ENCODE assay signal across 8 mouse cellular contexts in the genomic region with DNA sequence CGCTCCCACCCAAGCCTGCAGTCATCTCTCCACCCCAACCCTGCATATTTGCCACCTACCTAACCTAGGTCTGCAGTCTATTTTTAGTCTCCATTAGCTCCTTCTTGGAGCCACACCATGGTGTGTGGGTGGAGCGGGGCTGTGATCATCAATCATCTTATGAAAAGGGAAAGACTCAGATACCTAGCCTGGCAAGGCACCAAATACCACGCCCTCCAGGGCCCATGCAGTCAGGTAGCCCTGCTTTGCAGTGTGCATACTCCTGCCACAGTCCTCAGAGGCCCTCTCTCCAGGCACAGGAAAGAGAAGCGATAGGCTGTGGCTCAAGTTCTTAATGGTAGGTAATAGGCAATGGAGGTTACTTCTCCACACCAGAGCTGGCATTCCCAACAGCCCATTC.
DNase-seq lines count a peak whose midpoint lies in the region; ATAC-seq and TF ChIP-seq lines count a peak whose summit lies in the region.

No protein-coding gene starts in this region.

- no peak for TF ChIP-seq CTCF in lung, embryonic 14.5 days (IDR thresholded peaks at IDR 0.05; ENCODE audit: low read depth)

- H3K27ac ChIP-seq in lung, embryonic 14.5 days (ENCODE audit: low read depth), result no peak overlapping the region
- peak overlapping the region; percentile 98; the same call in 1 of the 2 replicates for H3K27ac ChIP-seq in embryonic facial prominence, embryonic 15.5 days (replicated peaks)
- peak overlapping the region; percentile 98 for H3K27ac ChIP-seq in intestine, embryonic 15.5 days
- 0 out of 2 replicates have a peak overlapping the region, but pooled peaks have one; percentile 26 for H3K27ac ChIP-seq in neural tube, embryonic 12.5 days

- DNase-seq in lung, embryonic 14.5 days, result no peak
- DNase-seq in lung, postnatal 14 days, result no peak
- DNase-seq in yolk sac, embryonic 10.5 days (ENCODE audit: low spot score), result no peak
- no peak for DNase-seq in embryo, embryonic 10.5 days (ENCODE audit: low spot score)
- no peak for DNase-seq in gastrocnemius, adult 18-20 months (ENCODE audit: low spot score)

- no peaks in the 10 kb centered on the region for H3K9me3 ChIP-seq in lung, embryonic 14.5 days (ENCODE audit: low read depth, low read length)
- H3K9me3 ChIP-seq in embryonic facial prominence, embryonic 15.5 days (replicated peaks), result no peaks in the 10 kb centered on the region
- H3K9me3 ChIP-seq in intestine, embryonic 15.5 days, result no peaks in the 10 kb centered on the region
- H3K9me3 ChIP-seq in neural tube, embryonic 12.5 days, result no peaks in the 10 kb centered on the region

- no peaks in the 10 kb centered on the region for H3K27me3 ChIP-seq in lung, embryonic 14.5 days (ENCODE audit: insufficient read depth, low read length)
- no peaks in the 10 kb centered on the region for H3K27me3 ChIP-seq in embryonic facial prominence, embryonic 15.5 days
- H3K27me3 ChIP-seq in intestine, embryonic 15.5 days (replicated peaks), result no peaks in the 10 kb centered on the region
- H3K27me3 ChIP-seq in neural tube, embryonic 12.5 days (replicated peaks), result no peaks in the 10 kb centered on the region

- no peaks in the 10 kb centered on the region for H3K36me3 ChIP-seq in lung, embryonic 14.5 days (ENCODE audit: insufficient read depth)
- no peaks in the 10 kb centered on the region for H3K36me3 ChIP-seq in embryonic facial prominence, embryonic 15.5 days
- H3K36me3 ChIP-seq in intestine, embryonic 15.5 days, result no peaks in the 10 kb centered on the region
- no peaks in the 10 kb centered on the region for H3K36me3 ChIP-seq in neural tube, embryonic 12.5 days

- H3K9ac ChIP-seq in lung, embryonic 14.5 days, result peak overlapping the region; percentile 76; the same call in 1 of the 2 replicates
- H3K9ac ChIP-seq in embryonic facial prominence, embryonic 15.5 days, result no peak overlapping the region
- H3K9ac ChIP-seq in intestine, embryonic 15.5 days, result peak overlapping the region; percentile 81
- H3K9ac ChIP-seq in neural tube, embryonic 12.5 days, result 0 out of 2 replicates have a peak overlapping the region, but pooled peaks have one; percentile 90

- ATAC-seq in lung, embryonic 14.5 days (ENCODE audit: insufficient read depth), result no peak
- ATAC-seq in embryonic facial prominence, embryonic 15.5 days (ENCODE audit: insufficient number of reproducible peaks, low FRiP score, low TSS enrichment, low read depth), result no peak
- ATAC-seq in intestine, embryonic 15.5 days, result peak; percentile 34
- ATAC-seq in neural tube, embryonic 12.5 days (ENCODE audit: low FRiP score, low read depth), result no peak

- peak overlapping the region; percentile 92 for H3K4me2 ChIP-seq in lung, embryonic 14.5 days
- H3K4me2 ChIP-seq in embryonic facial prominence, embryonic 15.5 days (replicated peaks), result peak overlapping the region; percentile 83
- peak overlapping the region; percentile 78 for H3K4me2 ChIP-seq in intestine, embryonic 15.5 days (replicated peaks)
- H3K4me2 ChIP-seq in neural tube, embryonic 12.5 days (replicated peaks), result peak overlapping the region; percentile 78

- peak overlapping the region; percentile 65 for H3K4me3 ChIP-seq in lung, embryonic 14.5 days (ENCODE audit: low read depth, low read length)
- H3K4me3 ChIP-seq in embryonic facial prominence, embryonic 15.5 days (replicated peaks), result peak overlapping the region; percentile 72
- peak overlapping the region; percentile 75 for H3K4me3 ChIP-seq in intestine, embryonic 15.5 days (replicated peaks)
- peak overlapping the region; percentile 63 for H3K4me3 ChIP-seq in neural tube, embryonic 12.5 days

- H3K4me1 ChIP-seq in lung, embryonic 14.5 days (ENCODE audit: insufficient read depth), result peaks cover 41% of the 10 kb centered on the region
- H3K4me1 ChIP-seq in embryonic facial prominence, embryonic 15.5 days, result peaks cover 70% of the 10 kb centered on the region
- H3K4me1 ChIP-seq in intestine, embryonic 15.5 days (replicated peaks), result peaks cover 49% of the 10 kb centered on the region
- H3K4me1 ChIP-seq in neural tube, embryonic 12.5 days, result peaks cover 51% of the 10 kb centered on the region

- WGBS in lung, embryonic 14.5 days, result 50% methylated on average over 4 of the region's 4 CpGs
- 66% methylated on average over 4 of the region's 4 CpGs for WGBS in embryonic facial prominence, embryonic 15.5 days
- WGBS in intestine, embryonic 15.5 days, result 55% methylated on average over 4 of the region's 4 CpGs
- WGBS in neural tube, embryonic 12.5 days, result 77% methylated on average over 4 of the region's 4 CpGs
